Mouse (Mus musculus) forebrain, embryonic 16.5 days (tissue): ENCODE data around the gene Tnnt3. TPM values are rescaled to one million over a fixed set of nuclear protein-coding genes. Genes with fewer than 3 reads are reported as not detected.
A peak's percentile ranks its signal among the peaks of the same experiment; 100 is the strongest.

Experiments
- ATAC-seq: fragments of 200-750 bp; cut with Nextera tagmentation; 2 replicates; pipeline ENCODE4 v1.8.0; 2017; ENCODE audit warnings: mild to moderate bottlenecking, moderate library complexity
- H3K27ac ChIP-seq: fragments of 300-500 bp; sonication (generic); 2 replicates; pipeline ENCODE4 v1.5.1; 2014; ENCODE audit warnings: low read length, control low read depth
- H3K27me3 ChIP-seq: fragments of 300-500 bp; sonication (generic); replicated peaks from 2 replicates; pipeline ENCODE4 v1.6.1; 2014; ENCODE audit warnings: low read length; ENCODE audit not compliant: control insufficient read depth, insufficient read depth
- H3K36me3 ChIP-seq: fragments of 300-500 bp; sonication (generic); 2 replicates; pipeline ENCODE4 v1.6.1; 2014; ENCODE audit not compliant: control insufficient read depth, insufficient read depth
- H3K4me1 ChIP-seq: fragments of 300-500 bp; sonication (generic); replicated peaks from 2 replicates; pipeline ENCODE4 v1.6.1; 2014; ENCODE audit warnings: low read length; ENCODE audit not compliant: control insufficient read depth, insufficient read depth
- H3K4me2 ChIP-seq: fragments of 300-500 bp; sonication (generic); 2 replicates; pipeline ENCODE4 v1.6.1; 2014; ENCODE audit warnings: mild to moderate bottlenecking, low read length, control low read depth
- H3K4me3 ChIP-seq: fragments of 300-500 bp; sonication (generic); replicated peaks from 2 replicates; pipeline ENCODE4 v1.5.1; 2014; ENCODE audit warnings: mild to moderate bottlenecking, low read length, control low read depth
- H3K9ac ChIP-seq: fragments of 300-500 bp; sonication (generic); replicated peaks from 2 replicates; pipeline ENCODE4 v1.6.1; 2014; ENCODE audit warnings: low read depth, low read length, control low read depth
- H3K9me3 ChIP-seq: fragments of 300-500 bp; sonication (generic); 2 replicates; pipeline ENCODE4 v1.6.1; 2016; ENCODE audit warnings: low read length; ENCODE audit not compliant: control insufficient read depth
- WGBS: fragments of 180-500 bp; shearing (Covaris S2); extraction: QIAGEN DNeasy Blood & Tissue Kit; methylation state at CpG from one replicate; pipeline ENCODE4 v1.1.7; 2014; 5-methylcytosine and 5-hydroxymethylcytosine counted together
- polyA plus RNA-seq: library from polyadenylated mRNA; unstranded; fragments of >200 nt; fragmentation: Nextera tagmentation; extraction: Ambion mirVana; gene quantifications from 2 replicates; pipeline ENCODE4 v1.2.1, GENCODE M21; 2015

Tnnt3 gene
- polyA plus RNA-seq, 1 experiment from 2014 or later: 0.73 TPM

DNA sequence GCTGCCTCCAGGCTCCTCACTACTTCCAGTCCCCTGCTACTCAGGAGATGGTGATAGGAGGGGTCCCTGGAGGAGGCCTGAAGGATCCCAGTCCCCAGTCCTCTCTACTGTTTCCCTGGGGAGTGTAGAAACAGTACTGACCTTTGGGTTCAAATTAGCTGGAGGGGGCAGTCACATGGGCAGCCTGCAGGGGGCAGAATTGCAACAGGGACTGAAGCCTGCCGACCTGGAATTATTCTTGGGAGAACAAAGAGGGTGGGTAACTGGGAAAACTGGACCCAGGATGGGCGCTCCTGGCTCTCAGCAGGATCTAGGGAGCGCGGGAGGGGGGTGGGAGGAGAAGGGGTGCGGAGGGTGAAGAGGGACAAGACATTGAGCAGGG lies 17.5 kb upstream of the Tnnt3 start:
- peaks cover 14% of the 10 kb centered on the region for H3K4me1 ChIP-seq
- H3K27ac ChIP-seq: peak overlapping the region; percentile 34
- WGBS: 5% methylated on average over 5 of the region's 5 CpGs
- peak overlapping the region; percentile 29 for H3K4me3 ChIP-seq
- no peaks in the 10 kb centered on the region for H3K27me3 ChIP-seq
- peak overlapping the region; percentile 58 for H3K9ac ChIP-seq
- no peaks in the 10 kb centered on the region for H3K36me3 ChIP-seq
- H3K9me3 ChIP-seq: no peaks in the 10 kb centered on the region
- H3K4me2 ChIP-seq: peak overlapping the region; percentile 53
- ATAC-seq: peak; percentile 8; the same call in 1 of the 2 replicates

DNA sequence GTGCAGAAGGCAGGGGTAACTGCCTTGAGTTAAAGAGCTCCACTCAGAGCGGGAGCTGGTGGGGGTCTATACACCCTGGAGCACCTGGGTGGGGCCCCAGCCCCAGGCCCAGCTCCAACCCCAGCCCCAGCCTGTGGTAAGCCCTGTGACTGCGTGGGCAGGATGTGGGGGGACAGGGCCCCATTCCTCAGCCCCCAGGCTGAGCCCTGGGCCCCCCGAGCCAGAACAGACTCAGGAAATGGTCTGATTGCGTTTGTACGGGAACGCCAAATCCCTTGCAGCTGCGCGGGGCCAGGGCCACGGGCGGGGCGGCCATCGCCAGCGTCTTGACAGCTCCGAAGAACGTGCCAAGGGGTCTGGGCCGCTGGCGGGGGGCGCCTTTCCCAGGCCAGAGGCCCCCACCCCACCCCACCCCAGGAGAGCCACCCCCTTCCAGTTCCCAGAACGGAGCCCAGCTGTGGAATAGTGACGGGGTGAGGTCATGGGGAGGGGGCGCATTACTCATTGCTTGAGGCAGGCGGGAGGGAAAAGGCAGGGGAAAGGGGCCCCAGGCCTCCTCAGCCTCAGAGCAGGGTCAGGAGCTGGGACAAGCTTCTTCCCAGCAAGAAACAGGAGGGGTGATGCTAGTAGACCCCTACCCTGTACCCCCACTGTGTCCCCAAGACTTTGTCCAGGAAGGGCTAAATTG lies 16.9 kb upstream of the Tnnt3 start:
- under 1% methylated on average over 22 of the region's 22 CpGs for WGBS
- ATAC-seq: peak; percentile 75

GRCm38 (mm10) chr7:142482256-142482609 lies 16.4 kb upstream of the Tnnt3 start:
- peak; percentile 53 for ATAC-seq
- no peak overlapping the region for H3K9ac ChIP-seq

More for the DNA sequence above, 16.9 kb upstream of the Tnnt3 start:
- Histone ChIP-seq H3K9me3 (no peaks in the 10 kb centered on the region), H3K9ac (peak overlapping the region; percentile 58), H3K4me3 (peak overlapping the region; percentile 29), H3K36me3 (no peaks in the 10 kb centered on the region), H3K4me1 (peaks cover 14% of the 10 kb centered on the region), H3K27ac (peak overlapping the region; percentile 34), H3K4me2 (peak overlapping the region; percentile 53), H3K27me3 (no peaks in the 10 kb centered on the region)

DNA sequence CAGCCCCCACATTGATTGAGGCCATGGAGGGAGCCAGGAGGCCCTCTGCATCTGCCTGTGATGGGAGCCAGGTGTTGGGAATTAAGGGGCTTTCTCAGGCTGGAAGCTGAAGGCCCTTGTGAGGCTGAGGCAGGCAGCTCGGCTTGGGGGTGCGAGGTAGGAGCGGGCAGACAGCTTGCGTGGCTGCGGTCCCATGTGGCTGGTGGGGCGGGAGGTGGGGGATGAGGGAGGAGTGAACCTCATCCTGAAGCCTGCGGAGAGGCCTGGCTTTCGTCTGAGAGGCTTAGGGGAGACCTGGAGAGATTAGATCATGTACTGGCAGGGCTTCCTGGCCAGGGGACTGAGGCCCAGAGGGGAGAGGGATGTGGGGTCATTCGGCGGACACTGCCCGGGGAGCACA lies 15.5 kb upstream of the Tnnt3 start:
- WGBS: 45% methylated on average over 11 of the region's 11 CpGs
- H3K27ac ChIP-seq: no peak overlapping the region
- ATAC-seq: no peak
- no peak overlapping the region for H3K9ac ChIP-seq
- no peaks in the 10 kb centered on the region for H3K27me3 ChIP-seq
- H3K9me3 ChIP-seq: no peaks in the 10 kb centered on the region
- no peak overlapping the region for H3K4me2 ChIP-seq
- no peak overlapping the region for H3K4me3 ChIP-seq
- H3K36me3 ChIP-seq: no peaks in the 10 kb centered on the region
- H3K4me1 ChIP-seq: peaks cover 23% of the 10 kb centered on the region

More at GRCm38 (mm10) chr7:142482256-142482609, 16.4 kb upstream of the Tnnt3 start:
- 14% methylated on average over 6 of the region's 6 CpGs for WGBS
- Histone ChIP-seq H3K9me3 (no peaks in the 10 kb centered on the region), H3K4me1 (peaks cover 18% of the 10 kb centered on the region), H3K36me3 (no peaks in the 10 kb centered on the region), H3K27ac (peak overlapping the region; percentile 34), H3K4me3 (no peak overlapping the region), H3K27me3 (no peaks in the 10 kb centered on the region), H3K4me2 (no peak overlapping the region)

DNA sequence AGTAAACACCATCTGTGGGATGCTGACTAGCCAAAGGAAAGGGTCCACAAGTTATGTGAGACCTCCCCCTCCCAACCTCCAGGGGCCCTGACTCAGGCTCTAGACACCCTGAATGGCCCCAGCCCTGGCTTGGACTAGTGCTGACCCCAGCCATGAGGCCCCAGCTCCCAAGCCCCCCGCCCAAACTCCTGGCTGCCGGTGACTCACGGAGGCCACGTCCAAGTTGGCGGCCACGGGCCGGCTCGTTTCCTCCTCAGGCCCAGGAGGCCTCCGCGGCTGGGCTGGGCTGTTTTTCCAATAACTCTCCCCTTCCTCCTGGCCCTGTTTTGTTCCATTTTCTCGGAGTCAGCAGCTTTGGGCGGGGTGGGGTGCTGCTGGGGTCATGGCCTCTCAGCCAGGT lies 13.9 kb upstream of the Tnnt3 start:
- H3K27me3 ChIP-seq: no peaks in the 10 kb centered on the region
- no peak overlapping the region for H3K4me2 ChIP-seq
- no peaks in the 10 kb centered on the region for H3K36me3 ChIP-seq
- ATAC-seq: no peak
- no peak overlapping the region for H3K27ac ChIP-seq
- H3K4me1 ChIP-seq: peaks cover 23% of the 10 kb centered on the region
- H3K9ac ChIP-seq: no peak overlapping the region
- H3K9me3 ChIP-seq: no peaks in the 10 kb centered on the region
- no peak overlapping the region for H3K4me3 ChIP-seq
- WGBS: 85% methylated on average over 12 of the region's 12 CpGs

GRCm38 (mm10) chr7:142486751-142487162 lies 11.9 kb upstream of the Tnnt3 start:
- no peaks in the 10 kb centered on the region for H3K36me3 ChIP-seq
- no peaks in the 10 kb centered on the region for H3K27me3 ChIP-seq
- H3K4me3 ChIP-seq: no peak overlapping the region
- 81% methylated on average over 8 of the region's 8 CpGs for WGBS
- no peaks in the 10 kb centered on the region for H3K9me3 ChIP-seq
- ATAC-seq: no peak
- peaks cover 17% of the 10 kb centered on the region for H3K4me1 ChIP-seq
- no peak overlapping the region for H3K4me2 ChIP-seq
- H3K27ac ChIP-seq: no peak overlapping the region
- no peak overlapping the region for H3K9ac ChIP-seq

DNA sequence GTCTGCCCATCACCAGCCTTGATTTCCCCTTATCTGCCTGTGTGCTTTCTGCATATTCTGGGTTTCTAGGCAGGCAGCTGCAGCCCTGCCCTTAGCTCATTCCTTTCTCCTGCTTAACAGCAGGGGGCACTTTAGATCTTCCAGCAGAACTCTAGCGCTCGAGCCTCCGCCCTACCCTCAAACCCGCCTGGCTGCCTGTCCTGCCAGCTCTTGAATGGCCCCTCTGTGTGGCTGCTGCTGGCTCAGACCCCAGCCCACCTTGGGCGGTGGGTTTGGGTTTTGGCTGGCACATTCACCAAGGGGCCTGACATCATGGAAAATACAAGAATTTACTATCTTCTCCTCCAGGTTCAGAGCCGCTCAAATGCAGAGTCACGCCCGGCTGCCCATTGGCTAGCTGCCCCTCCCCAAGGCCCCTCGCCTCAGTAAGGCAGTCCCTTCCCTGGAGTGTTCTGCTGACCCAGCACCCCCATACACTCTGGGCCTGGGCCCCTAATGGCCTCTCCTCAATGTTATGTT lies 11.2 kb upstream of the Tnnt3 start:
- H3K4me2 ChIP-seq: peak overlapping the region; percentile 28; the same call in 1 of the 2 replicates
- H3K9me3 ChIP-seq: no peaks in the 10 kb centered on the region
- no peaks in the 10 kb centered on the region for H3K27me3 ChIP-seq
- H3K4me1 ChIP-seq: peaks cover 12% of the 10 kb centered on the region; the same call in 1 of the 2 replicates
- no peak overlapping the region; the same call in 1 of the 2 replicates for H3K9ac ChIP-seq
- 9% methylated on average over 9 of the region's 9 CpGs for WGBS
- peak; percentile 81 for ATAC-seq
- no peaks in the 10 kb centered on the region for H3K36me3 ChIP-seq
- no peak overlapping the region for H3K27ac ChIP-seq
- no peak overlapping the region for H3K4me3 ChIP-seq

- no peak for ATAC-seq
- Histone ChIP-seq H3K4me1 (peaks cover 9% of the 10 kb centered on the region; the same call in 1 of the 2 replicates), H3K27me3 (no peaks in the 10 kb centered on the region), H3K4me2 (no peak overlapping the region), H3K9ac (no peak overlapping the region), H3K9me3 (no peaks in the 10 kb centered on the region), H3K27ac (no peak overlapping the region), H3K4me3 (no peak overlapping the region), H3K36me3 (no peaks in the 10 kb centered on the region)
- 81% methylated on average over 3 of the region's 3 CpGs for WGBS
Measured at GRCm38 (mm10) chr7:142488053-142488452, 10.6 kb upstream of the Tnnt3 start.

- H3K9ac ChIP-seq: no peak overlapping the region
- H3K27me3 ChIP-seq: no peaks in the 10 kb centered on the region
- H3K4me1 ChIP-seq: no peaks in the 10 kb centered on the region
- no peak overlapping the region for H3K27ac ChIP-seq
- ATAC-seq: no peak
- no peaks in the 10 kb centered on the region for H3K36me3 ChIP-seq
- no peaks in the 10 kb centered on the region for H3K9me3 ChIP-seq
- no peak overlapping the region for H3K4me3 ChIP-seq
- H3K4me2 ChIP-seq: no peak overlapping the region
- 85% methylated on average over 8 of the region's 8 CpGs for WGBS
Measured at GRCm38 (mm10) chr7:142493535-142493934, 5.1 kb upstream of the Tnnt3 start.
